Mouse (Mus musculus): Measurements from ENCODE around the gene Lysmd3.

The Lysmd3 gene

DNA sequence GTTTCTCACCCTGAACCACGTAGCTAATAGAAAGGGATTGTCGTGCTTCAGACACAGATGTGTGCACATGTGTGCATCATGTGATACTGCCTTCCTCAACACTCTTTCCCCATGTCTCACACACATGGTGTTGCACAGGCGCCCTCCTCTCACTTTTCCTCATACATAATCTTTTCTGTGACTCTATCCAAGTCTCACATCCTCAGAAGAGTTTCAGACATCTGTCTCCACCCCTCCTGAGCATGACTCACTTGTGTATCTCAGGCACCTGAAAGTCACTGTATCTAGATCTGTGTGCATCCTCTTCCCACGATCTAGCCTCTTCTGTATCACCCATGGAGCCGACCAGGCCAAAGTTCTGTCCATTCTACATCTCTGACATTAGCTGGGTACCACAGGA lies 10.2 kb downstream of the Lysmd3 start:
- no peak for DNase-seq (ENCODE audit: low read depth, low spot score)

DNA sequence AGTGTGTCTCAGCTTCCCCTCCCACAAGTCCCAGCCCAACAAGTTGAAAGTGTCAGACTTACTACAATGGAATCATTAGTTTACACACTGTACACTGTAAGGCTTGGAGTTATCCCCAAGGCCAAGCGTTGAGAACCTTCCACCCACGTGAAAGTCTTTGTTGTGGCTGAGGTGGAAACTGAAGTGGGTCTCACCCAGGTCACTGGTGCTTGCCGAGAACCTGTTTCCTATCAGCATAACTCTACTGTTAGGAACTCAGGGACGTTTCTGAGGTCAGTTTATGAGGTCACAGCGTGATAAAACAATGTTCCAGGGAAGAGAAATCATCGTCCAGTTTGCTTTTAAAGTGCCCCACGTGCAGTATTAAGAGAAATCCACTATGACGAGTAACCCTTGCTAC lies 17.9 kb downstream of the Lysmd3 start:
- no peak for DNase-seq (ENCODE audit: low read depth, low spot score)

DNA sequence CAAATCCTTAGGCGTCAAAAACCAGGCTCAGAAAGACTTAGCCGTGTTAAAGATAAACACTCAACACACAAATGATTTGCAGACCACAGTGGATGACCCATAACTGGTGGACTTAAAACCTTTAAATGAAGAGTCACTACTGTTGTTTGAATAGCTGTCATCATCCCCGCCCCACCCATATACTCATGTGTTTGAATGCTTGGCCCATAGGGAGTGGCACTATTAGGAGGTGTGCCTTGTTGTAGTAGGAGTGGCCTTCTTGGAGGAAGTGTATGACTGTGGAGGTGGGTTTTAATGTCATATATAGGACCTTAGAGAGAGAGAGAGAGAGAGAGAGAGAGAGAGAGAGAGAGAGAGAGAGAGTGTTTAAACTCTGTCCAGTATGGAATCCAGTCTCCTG lies 25.6 kb downstream of the Lysmd3 start:
- DNase-seq (ENCODE audit: low read depth, low spot score), result no peak

DNA sequence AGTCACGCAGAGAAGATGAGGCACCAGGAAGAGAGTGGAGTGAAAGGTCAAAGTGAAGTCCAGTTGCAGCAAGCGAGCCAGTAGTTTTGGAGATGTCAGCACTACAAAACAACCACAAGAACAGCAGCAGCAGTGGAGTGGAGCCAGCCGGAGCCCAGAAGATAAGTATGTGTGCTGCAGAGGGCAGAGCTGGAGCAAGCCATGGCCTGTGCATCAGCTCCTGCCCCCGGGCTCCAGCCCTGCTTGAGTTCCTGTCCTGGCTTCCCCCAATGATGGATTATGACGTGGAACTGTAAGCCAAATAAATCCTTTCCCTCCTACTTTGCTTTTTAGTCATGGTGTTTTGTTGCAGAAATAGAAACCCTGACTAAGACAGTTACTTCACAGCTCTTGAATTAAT lies 26.8 kb downstream of the Lysmd3 start:
- no peak for DNase-seq (ENCODE audit: low read depth, low spot score)

DNA sequence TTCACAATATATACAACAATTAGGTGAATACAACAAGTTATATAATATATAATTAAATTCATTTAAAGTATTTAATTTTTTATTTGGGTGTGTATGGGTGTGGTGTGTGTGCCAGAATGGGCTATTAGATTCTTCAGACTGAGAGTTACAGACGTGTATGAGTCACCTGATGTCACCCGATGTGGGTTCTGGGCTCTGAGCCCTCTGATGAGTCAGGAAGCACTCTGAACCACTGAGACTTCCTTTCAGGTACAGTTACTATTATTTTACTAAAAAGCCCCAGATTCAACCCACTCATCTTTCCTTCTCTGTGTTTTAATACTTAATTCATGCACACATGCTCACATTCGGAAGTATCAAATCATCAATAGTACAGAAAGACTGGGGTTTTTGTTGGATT lies 27.4 kb downstream of the Lysmd3 start:
- DNase-seq (ENCODE audit: low read depth, low spot score), result no peak

DNA sequence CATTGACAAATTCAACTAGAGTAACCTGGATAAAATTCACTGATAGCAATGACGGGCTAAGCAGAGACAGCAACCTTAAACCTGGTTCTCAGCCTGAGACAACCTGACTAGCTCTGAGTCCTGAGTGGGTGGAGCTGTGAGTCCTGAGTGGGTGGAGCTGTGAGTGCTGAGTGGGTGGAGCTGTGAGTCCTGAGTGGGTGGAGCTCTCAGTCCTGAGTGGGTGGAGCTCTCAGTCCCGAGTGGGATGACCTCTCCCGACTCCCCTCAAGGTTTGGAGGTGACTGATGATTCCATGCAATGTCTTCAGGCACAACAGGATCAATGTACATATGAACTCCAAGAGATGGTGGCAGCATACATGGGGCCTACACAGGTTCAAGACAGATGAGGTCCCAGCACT lies 32.1 kb downstream of the Lysmd3 start:
- no peak for DNase-seq (ENCODE audit: low read depth, low spot score)

DNA sequence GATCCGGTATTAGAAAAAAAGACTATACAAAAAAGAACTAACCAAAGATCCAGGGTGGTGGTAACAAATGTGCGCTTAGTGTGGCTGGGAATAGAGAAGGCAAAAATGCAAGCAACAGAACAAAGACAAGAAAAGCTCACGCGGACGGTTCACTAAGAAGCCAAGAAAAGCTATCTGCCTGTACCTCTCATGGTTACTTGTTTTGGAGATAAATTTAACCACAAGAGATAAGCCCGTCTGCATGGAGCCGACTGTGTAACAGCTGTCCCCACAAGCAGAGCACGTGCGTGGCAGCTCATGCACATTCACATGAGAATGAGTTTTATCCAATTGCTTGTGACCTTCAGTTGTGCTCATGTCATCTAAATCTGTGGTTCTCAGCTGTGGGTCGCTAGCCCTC lies 33.0 kb downstream of the Lysmd3 start:
- DNase-seq (ENCODE audit: low read depth, low spot score), result no peak

DNA sequence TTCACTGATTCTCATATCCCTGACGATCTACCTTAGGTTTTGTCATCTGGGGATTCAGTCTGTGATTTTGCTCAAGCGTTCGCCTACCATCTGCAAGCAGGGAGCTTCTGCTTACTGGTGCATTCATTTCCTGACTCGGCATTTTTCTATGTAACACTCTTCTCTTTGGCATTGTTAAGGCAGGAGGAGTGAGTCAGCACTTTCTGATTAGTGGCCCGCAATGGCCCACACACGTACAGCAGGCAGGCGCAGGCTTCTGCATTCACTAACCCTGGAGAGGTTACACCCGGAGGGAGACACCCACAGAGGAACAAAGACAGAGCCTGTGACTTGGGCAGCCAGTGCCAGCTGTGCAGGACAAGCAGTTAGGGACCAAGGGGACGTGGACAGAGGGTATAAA lies 34.1 kb downstream of the Lysmd3 start:
- no peak for DNase-seq (ENCODE audit: low read depth, low spot score)

DNA sequence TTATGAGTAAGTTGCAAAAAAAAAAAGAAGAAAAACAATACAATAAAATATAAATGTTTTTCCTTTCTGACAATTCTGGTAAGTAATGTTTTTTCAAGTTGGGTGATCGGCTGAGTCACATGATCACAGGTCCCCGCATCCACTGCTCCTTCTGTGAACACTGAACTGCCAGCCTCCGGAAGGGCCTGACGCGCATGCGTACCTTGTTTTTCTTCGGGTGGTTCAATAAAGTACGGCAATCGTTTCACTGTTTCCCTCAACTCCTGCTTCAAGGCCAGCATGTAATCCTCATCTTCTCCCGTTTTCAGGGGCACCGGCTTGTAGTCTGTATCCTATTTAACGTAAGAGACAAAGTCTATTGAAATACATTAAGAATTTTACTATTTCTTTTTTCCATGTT lies 37.0 kb downstream of the Lysmd3 start:
- no peak for DNase-seq (ENCODE audit: low read depth, low spot score)

DNA sequence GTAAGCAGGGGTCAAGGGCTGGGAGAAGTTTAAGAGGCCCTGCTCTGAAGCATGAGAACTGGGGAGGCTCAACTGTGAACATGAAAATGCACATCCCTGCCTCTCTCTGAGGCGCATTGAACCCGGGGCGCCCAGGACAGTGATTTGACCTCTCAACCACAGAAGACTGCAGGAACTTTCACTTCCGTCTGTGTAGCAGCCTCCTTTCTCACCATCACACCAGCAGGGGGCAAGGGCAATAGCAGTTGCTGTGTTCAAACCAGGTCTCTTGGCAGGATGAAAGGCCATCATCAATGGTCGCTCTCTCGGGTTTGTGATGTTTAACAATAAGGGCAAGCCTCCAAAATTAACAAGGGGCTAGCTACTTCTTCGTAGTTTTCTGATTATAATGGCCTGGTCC lies 45.7 kb downstream of the Lysmd3 start:
- DNase-seq (ENCODE audit: low read depth, low spot score), result no peak

DNA sequence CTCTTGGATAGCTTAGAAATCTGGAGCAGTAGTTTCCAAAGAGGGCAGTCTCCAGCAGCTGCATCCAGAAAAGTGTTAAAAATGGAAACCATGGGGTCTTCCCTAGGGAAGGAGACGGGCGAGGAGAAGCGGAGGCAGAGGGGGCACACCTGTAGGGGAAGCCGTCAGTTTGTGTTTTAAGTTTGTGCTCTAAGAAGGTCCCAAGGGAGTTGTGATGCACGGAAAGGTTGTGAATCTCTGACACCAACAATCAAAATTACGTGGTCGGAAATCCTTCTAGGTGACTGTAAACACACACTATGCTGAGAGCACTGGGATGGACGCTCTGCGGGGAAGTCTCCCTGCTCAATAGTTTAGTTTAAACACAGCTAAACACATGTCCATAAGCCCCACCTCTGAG lies 46.2 kb downstream of the Lysmd3 start:
- no peak for DNase-seq (ENCODE audit: low read depth, low spot score)

DNA sequence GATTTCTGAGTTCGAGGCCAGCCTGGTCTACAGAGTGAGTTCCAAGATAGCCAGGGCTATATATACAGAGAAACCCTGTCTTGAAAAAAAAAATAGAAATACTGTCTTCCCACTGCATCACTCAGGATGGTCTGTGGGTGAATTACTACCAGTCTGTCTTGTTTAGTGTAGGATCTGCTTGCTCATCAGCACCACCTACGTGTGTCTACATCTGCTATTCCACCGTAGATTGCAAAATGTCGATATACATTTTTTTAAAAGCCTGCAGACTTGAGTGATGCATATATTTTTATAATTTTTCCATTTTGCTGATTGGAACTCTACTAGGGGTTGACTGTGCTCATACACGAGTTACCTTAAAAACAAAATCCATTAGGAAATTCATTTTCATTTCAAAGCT lies 48.8 kb downstream of the Lysmd3 start:
- DNase-seq (ENCODE audit: low read depth, low spot score), result no peak

DNA sequence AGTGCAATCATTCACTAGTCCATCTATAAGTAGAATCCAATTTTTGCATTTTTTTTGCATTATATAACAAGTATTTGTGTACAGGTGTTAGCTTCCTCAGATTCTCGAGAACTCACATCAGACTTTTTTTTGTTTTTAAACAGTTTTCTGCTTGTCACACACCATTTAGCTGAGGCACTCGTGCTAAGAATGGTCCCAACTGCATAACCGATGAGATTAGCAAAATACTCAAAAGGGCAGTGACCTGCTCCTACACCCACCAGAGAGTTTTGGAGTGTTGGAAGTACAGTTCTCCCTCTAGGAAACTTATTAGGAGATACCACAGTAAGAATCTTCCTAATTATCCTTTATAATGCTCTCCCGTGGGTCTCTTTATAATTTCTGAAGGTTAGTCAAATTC lies 52.3 kb downstream of the Lysmd3 start:
- DNase-seq (ENCODE audit: low read depth, low spot score), result no peak

DNA sequence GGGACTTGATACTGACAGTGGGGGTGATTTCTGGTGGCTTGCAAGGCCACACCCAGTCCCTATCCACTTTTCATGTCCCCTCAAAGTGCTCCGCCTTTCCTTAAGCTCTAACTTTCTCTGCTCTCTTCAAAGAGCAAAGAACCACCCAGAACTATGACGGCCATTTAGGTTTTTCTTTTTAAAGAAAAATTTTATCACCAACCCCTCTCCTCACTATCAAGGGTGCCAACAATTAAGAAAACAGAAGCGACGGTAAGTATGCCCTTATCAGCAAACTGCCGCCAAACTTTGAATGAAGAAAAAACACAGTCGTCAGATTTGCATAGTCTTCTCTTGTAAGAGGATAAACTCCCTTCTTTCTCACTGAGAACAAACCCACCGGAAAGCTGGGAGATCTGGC lies 52.8 kb downstream of the Lysmd3 start:
- DNase-seq (ENCODE audit: low read depth, low spot score), result no peak

DNA sequence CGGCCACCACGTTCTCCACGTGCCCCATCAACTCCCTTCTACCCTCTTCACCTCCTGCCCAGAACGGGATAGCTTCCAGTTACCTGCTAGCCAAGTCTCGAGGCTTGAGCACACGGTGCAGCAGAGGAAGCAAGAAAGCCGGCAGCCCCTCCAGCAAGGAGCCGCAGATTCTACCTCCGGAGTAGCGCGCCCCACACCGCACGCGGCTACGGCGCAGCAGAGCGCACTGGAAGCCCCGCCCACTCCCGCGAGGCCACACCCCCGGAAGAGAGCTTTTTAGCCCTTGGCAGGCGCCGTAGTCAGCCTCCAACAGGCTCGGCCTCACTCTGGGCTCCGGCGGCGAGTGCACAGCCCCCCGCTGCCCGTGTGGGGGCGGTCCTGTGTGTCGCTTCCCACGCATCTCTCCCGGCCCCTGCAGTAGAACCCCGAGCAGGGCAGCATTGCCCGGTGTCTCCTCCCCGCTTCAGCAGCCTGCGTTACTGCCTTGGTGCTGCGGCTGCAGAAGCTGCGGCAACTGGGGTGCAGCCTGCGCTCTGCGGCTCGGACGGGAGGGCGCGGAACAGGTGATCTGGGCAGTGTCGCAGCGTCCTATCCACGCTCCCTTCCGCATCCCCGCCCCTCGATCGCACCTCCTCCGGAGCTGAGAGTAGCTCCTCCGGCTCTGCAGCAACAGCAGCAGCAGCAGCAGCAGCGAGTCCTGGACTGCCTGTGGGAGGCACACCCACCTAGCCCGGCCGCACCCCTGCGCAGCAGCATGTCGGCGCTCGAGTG lies 53.5 kb downstream of the Lysmd3 start, which contains the start of the genes Polr3g and Mblac2:
Polr3g (minus strand) TSS at position 239 of the 771 bp plus-strand sequence.
Mblac2 (plus strand) TSS at position 567 of the 771 bp plus-strand sequence.
- DNase-seq (ENCODE audit: low read depth, low spot score), result peak; percentile 81

DNA sequence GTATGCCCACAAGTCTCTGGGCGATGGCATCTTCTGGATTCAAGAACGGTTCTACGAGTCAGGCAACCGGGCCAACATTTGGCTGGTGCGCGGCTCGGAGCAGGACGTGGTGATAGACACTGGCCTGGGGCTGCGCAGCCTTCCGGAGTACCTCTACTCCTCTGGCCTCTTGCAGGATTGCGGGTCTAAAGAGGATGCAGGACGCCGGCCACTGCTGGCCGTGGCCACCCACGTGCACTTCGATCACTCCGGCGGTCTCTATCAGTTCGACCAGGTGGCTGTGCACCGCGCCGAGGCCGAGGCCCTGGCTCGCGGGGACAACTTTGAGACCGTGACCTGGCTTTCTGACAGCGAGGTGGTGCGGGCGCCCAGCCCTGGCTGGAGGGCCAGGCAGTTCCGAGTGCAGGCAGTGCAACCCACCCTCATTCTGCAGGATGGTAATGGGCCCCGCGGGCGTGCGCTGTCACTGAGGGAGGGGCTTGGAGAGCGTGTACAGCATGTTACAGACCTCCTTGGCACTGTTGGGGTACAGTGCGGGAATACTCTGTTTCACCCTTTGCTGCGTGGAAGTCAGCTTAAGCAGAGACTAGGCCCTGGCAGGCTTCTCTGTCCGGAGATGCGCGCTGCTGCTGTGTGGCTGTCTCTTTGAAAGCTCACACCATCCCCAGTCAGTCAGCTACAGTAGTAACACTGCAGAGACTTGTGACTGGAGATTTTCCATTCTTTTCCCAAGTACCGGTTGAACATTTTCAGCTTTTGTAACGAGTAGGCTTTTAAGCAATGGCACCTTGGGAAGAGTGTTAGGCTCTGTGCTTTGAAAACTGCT lies 54.3 kb downstream of the Lysmd3 start:
- DNase-seq (ENCODE audit: low read depth, low spot score), result no peak

DNA sequence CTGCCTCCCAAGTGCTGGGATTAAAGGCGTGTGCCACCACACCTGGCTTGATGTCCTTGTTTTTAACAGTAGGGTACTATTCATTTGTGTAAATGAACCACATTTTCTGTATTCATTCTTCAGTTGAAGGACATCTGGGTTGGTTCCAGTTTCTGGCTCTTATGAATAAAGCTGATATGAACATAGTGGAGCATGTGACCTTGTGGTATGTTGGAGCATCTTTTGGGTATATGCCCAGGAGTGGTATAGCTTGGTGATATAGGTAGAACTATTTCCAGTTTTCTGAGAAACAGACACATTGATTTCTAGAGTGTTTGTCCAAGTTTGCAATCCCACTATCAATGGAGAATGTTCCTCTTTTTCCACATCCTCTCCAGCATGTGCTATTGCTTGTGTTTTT lies 56.4 kb downstream of the Lysmd3 start:
- no peak for DNase-seq (ENCODE audit: low read depth, low spot score)
